Mouse (Mus musculus): ENCODE measurements around the gene Cacna1c. TPM values are rescaled to one million over a fixed set of nuclear protein-coding genes. Genes with fewer than 3 reads are reported as not detected.

Gene Cacna1c
- polyA plus RNA-seq, 1 experiment from 2014 or later: 3.6 TPM

- Histone ChIP-seq H3K9ac (no peak overlapping the region), H3K27ac (no peak overlapping the region), H3K4me3 (no peak overlapping the region)
Observed at GRCm38 (mm10) chr6:119201575-119201974, 5.4 kb upstream of the Cacna1c start.

GRCm38 (mm10) chr6:119200362-119200761 is 4.1 kb upstream of the Cacna1c start:
- Histone ChIP-seq H3K4me3 (no peak overlapping the region), H3K36me3 (ENCODE audit: poor library complexity, severe bottlenecking) (peaks cover 45% of the 10 kb centered on the region), H3K27ac (no peak overlapping the region), H3K9ac (no peak overlapping the region), H3K9me3 (replicated peaks) (no peaks in the 10 kb centered on the region), H3K4me1 (peaks cover 37% of the 10 kb centered on the region), H3K4me2 (no peak overlapping the region), H3K27me3 (no peaks in the 10 kb centered on the region)
- ATAC-seq: no peak
- 80% methylated on average over 5 of the region's 5 CpGs for WGBS

More at GRCm38 (mm10) chr6:119201575-119201974, 5.4 kb upstream of the Cacna1c start:
- no peak for ATAC-seq
- Histone ChIP-seq H3K4me2 (no peak overlapping the region), H3K36me3 (ENCODE audit: poor library complexity, severe bottlenecking) (peaks cover 35% of the 10 kb centered on the region), H3K4me1 (peaks cover 39% of the 10 kb centered on the region), H3K27me3 (no peaks in the 10 kb centered on the region), H3K9me3 (replicated peaks) (no peaks in the 10 kb centered on the region)
- WGBS: 95% methylated on average over 4 of the region's 4 CpGs

- WGBS: 24% methylated on average over 8 of the region's 8 CpGs
- peaks cover 35% of the 10 kb centered on the region for H3K4me1 ChIP-seq
- H3K9ac ChIP-seq: no peak overlapping the region
- H3K4me2 ChIP-seq: 0 out of 2 replicates have a peak overlapping the region, but pooled peaks have one; percentile 20
- H3K27ac ChIP-seq: peak overlapping the region; percentile 59; the same call in 1 of the 2 replicates
- ATAC-seq: peak; percentile 42
- peaks cover 45% of the 10 kb centered on the region for H3K36me3 ChIP-seq (ENCODE audit: poor library complexity, severe bottlenecking)
- no peaks in the 10 kb centered on the region for H3K27me3 ChIP-seq
- H3K4me3 ChIP-seq: no peak overlapping the region
- no peaks in the 10 kb centered on the region for H3K9me3 ChIP-seq (replicated peaks)
Observed at GRCm38 (mm10) chr6:119199274-119199879, 3.2 kb upstream of the Cacna1c start.

GRCm38 (mm10) chr6:119198534-119199273 is 2.5 kb upstream of the Cacna1c start:
- no peaks in the 10 kb centered on the region for H3K27me3 ChIP-seq
- no peak overlapping the region for H3K4me3 ChIP-seq
- H3K4me2 ChIP-seq: peak overlapping the region; percentile 20; the same call in 1 of the 2 replicates
- H3K4me1 ChIP-seq: peaks cover 35% of the 10 kb centered on the region
- WGBS: 26% methylated on average over 15 of the region's 15 CpGs
- no peak overlapping the region for H3K9ac ChIP-seq
- ATAC-seq: peak; percentile 86
- H3K36me3 ChIP-seq (ENCODE audit: poor library complexity, severe bottlenecking): peaks cover 46% of the 10 kb centered on the region
- no peaks in the 10 kb centered on the region for H3K9me3 ChIP-seq (replicated peaks)
- H3K27ac ChIP-seq: peak overlapping the region; percentile 65

- H3K27me3 ChIP-seq: no peaks in the 10 kb centered on the region
- no peak for ATAC-seq
- H3K36me3 ChIP-seq (ENCODE audit: poor library complexity, severe bottlenecking): peaks cover 61% of the 10 kb centered on the region
- no peak overlapping the region for H3K27ac ChIP-seq
- no peaks in the 10 kb centered on the region for H3K9me3 ChIP-seq (replicated peaks)
- H3K4me3 ChIP-seq: no peak overlapping the region
- peaks cover 29% of the 10 kb centered on the region for H3K4me1 ChIP-seq
- H3K4me2 ChIP-seq: no peak overlapping the region
- WGBS: 91% methylated on average over 7 of the region's 7 CpGs
- no peak overlapping the region for H3K9ac ChIP-seq
Observed at GRCm38 (mm10) chr6:119194601-119195000, 1.6 kb downstream of the Cacna1c start.

GRCm38 (mm10) chr6:119194161-119194560 is 2.1 kb downstream of the Cacna1c start:
- H3K27me3 ChIP-seq: no peaks in the 10 kb centered on the region
- ATAC-seq: no peak
- peaks cover 65% of the 10 kb centered on the region for H3K36me3 ChIP-seq (ENCODE audit: poor library complexity, severe bottlenecking)
- H3K9me3 ChIP-seq (replicated peaks): no peaks in the 10 kb centered on the region
- H3K9ac ChIP-seq: no peak overlapping the region
- WGBS: 93% methylated on average over 9 of the region's 9 CpGs
- H3K4me3 ChIP-seq: no peak overlapping the region
- peaks cover 25% of the 10 kb centered on the region for H3K4me1 ChIP-seq
- H3K27ac ChIP-seq: no peak overlapping the region
- H3K4me2 ChIP-seq: no peak overlapping the region

GRCm38 (mm10) chr6:119193571-119194154 is 2.6 kb downstream of the Cacna1c start:
- Histone ChIP-seq H3K9ac (no peak overlapping the region), H3K27ac (no peak overlapping the region), H3K9me3 (replicated peaks) (no peaks in the 10 kb centered on the region), H3K4me3 (no peak overlapping the region), H3K27me3 (no peaks in the 10 kb centered on the region), H3K4me2 (no peak overlapping the region), H3K36me3 (ENCODE audit: poor library complexity, severe bottlenecking) (peaks cover 66% of the 10 kb centered on the region), H3K4me1 (peaks cover 20% of the 10 kb centered on the region)
- no peak for ATAC-seq
- 92% methylated on average over 15 of the region's 15 CpGs for WGBS

- H3K27me3 ChIP-seq: no peaks in the 10 kb centered on the region
- no peak overlapping the region for H3K9ac ChIP-seq
- H3K4me1 ChIP-seq: no peaks in the 10 kb centered on the region; the same call in 1 of the 2 replicates
- no peak overlapping the region for H3K27ac ChIP-seq
- no peak overlapping the region for H3K4me3 ChIP-seq
- no peaks in the 10 kb centered on the region for H3K9me3 ChIP-seq (replicated peaks)
- peaks cover 69% of the 10 kb centered on the region for H3K36me3 ChIP-seq (ENCODE audit: poor library complexity, severe bottlenecking)
- no peak for ATAC-seq
- 93% methylated on average over 4 of the region's 4 CpGs for WGBS
- no peak overlapping the region for H3K4me2 ChIP-seq
Observed at GRCm38 (mm10) chr6:119191478-119191877, 4.7 kb downstream of the Cacna1c start.

GRCm38 (mm10) chr6:119187631-119188030 is 8.6 kb downstream of the Cacna1c start:
- Histone ChIP-seq H3K36me3 (ENCODE audit: poor library complexity, severe bottlenecking) (peaks cover 55% of the 10 kb centered on the region), H3K9ac (no peak overlapping the region), H3K27me3 (no peaks in the 10 kb centered on the region), H3K27ac (no peak overlapping the region), H3K9me3 (replicated peaks) (no peaks in the 10 kb centered on the region), H3K4me2 (no peak overlapping the region), H3K4me3 (no peak overlapping the region), H3K4me1 (no peaks in the 10 kb centered on the region)
- 58% methylated on average over 6 of the region's 6 CpGs for WGBS
- ATAC-seq: no peak

- Histone ChIP-seq H3K4me1 (no peaks in the 10 kb centered on the region), H3K36me3 (ENCODE audit: poor library complexity, severe bottlenecking) (peaks cover 46% of the 10 kb centered on the region), H3K4me3 (no peak overlapping the region), H3K9me3 (replicated peaks) (no peaks in the 10 kb centered on the region), H3K27me3 (no peaks in the 10 kb centered on the region), H3K27ac (no peak overlapping the region), H3K9ac (no peak overlapping the region), H3K4me2 (no peak overlapping the region)
- 56% methylated on average over 8 of the region's 8 CpGs for WGBS
- ATAC-seq: no peak
Observed at GRCm38 (mm10) chr6:119186658-119187057, 9.6 kb downstream of the Cacna1c start.

- ATAC-seq: no peak
- H3K9ac ChIP-seq: no peak overlapping the region
- H3K4me2 ChIP-seq: no peak overlapping the region
- 29% methylated on average over 3 of the region's 3 CpGs for WGBS
- no peaks in the 10 kb centered on the region for H3K27me3 ChIP-seq
- H3K36me3 ChIP-seq (ENCODE audit: poor library complexity, severe bottlenecking): peaks cover 30% of the 10 kb centered on the region
- no peak overlapping the region for H3K27ac ChIP-seq
- peaks cover 2% of the 10 kb centered on the region; the same call in 1 of the 2 replicates for H3K4me1 ChIP-seq
- no peak overlapping the region for H3K4me3 ChIP-seq
- no peaks in the 10 kb centered on the region for H3K9me3 ChIP-seq (replicated peaks)
Observed at GRCm38 (mm10) chr6:119183781-119184180, 12.4 kb downstream of the Cacna1c start.

- Histone ChIP-seq H3K36me3 (ENCODE audit: poor library complexity, severe bottlenecking) (peaks cover 27% of the 10 kb centered on the region), H3K9me3 (replicated peaks) (no peaks in the 10 kb centered on the region), H3K27me3 (no peaks in the 10 kb centered on the region)
Observed at GRCm38 (mm10) chr6:119182211-119182610, 14.0 kb downstream of the Cacna1c start.

More at GRCm38 (mm10) chr6:119182211-119182610, 14.0 kb downstream of the Cacna1c start:
- no peak overlapping the region for H3K4me2 ChIP-seq
- no peak overlapping the region for H3K4me3 ChIP-seq
- peaks cover 5% of the 10 kb centered on the region; the same call in 1 of the 2 replicates for H3K4me1 ChIP-seq
- H3K9ac ChIP-seq: no peak overlapping the region
- no peak for ATAC-seq
- H3K27ac ChIP-seq: no peak overlapping the region
- 92% methylated on average over 9 of the region's 9 CpGs for WGBS

All from forebrain, embryonic 13.5 days (tissue).